Mouse (Mus musculus) right cerebral cortex, postnatal 14 days (tissue): Measurements from ENCODE around the gene Agbl4.

Experiments used
- DNase-seq: peaks from one replicate; pipeline ENCODE4 v3.0.0; 2022

Agbl4 gene

GRCm38 (mm10) chr4:110397618-110398045, at the start of gene Agbl4:
TSS of gene Agbl4 (plus strand) at chr4:110397661.
- DNase-seq, result peak; percentile 76

- DNase-seq, result peak; percentile 6
Observed at GRCm38 (mm10) chr4:110350856-110351177, 46.6 kb upstream of the Agbl4 start.

GRCm38 (mm10) chr4:110351178-110352000, 46.1 kb upstream of the Agbl4 start, which contains the start of gene Elavl4:
TSS of gene Elavl4 (minus strand) at chr4:110351909.
- peak; percentile 77 for DNase-seq

- DNase-seq, result no peak
Observed at GRCm38 (mm10) chr4:110352001-110352369, 45.5 kb upstream of the Agbl4 start.

- DNase-seq, result no peak
Observed at GRCm38 (mm10) chr4:110360568-110360967, 36.9 kb upstream of the Agbl4 start.

- no peak for DNase-seq
Observed at GRCm38 (mm10) chr4:110396221-110396620, 1.2 kb upstream of the Agbl4 start.

- DNase-seq, result no peak
Observed at GRCm38 (mm10) chr4:110420306-110420705, 22.8 kb downstream of the Agbl4 start.

GRCm38 (mm10) chr4:110427653-110428052, 30.2 kb downstream of the Agbl4 start:
- no peak for DNase-seq

GRCm38 (mm10) chr4:110494371-110494770, 96.9 kb downstream of the Agbl4 start:
- no peak for DNase-seq

- DNase-seq, result no peak
Observed at GRCm38 (mm10) chr4:110529804-110530203, 132.3 kb downstream of the Agbl4 start.

GRCm38 (mm10) chr4:110549223-110549622, 151.8 kb downstream of the Agbl4 start:
- no peak for DNase-seq

- DNase-seq, result no peak
Observed at GRCm38 (mm10) chr4:110597726-110598283, 200.3 kb downstream of the Agbl4 start.

- no peak for DNase-seq
Observed at GRCm38 (mm10) chr4:110641417-110641816, 244.0 kb downstream of the Agbl4 start.

GRCm38 (mm10) chr4:110662940-110663339, 265.5 kb downstream of the Agbl4 start:
- no peak for DNase-seq

GRCm38 (mm10) chr4:110674121-110674520, 276.7 kb downstream of the Agbl4 start:
- no peak for DNase-seq

- DNase-seq, result no peak
Observed at GRCm38 (mm10) chr4:110735141-110735540, 337.7 kb downstream of the Agbl4 start.

- DNase-seq, result no peak
Observed at GRCm38 (mm10) chr4:110757941-110758340, 360.5 kb downstream of the Agbl4 start.

GRCm38 (mm10) chr4:110788596-110788995, 391.1 kb downstream of the Agbl4 start:
- no peak for DNase-seq

- DNase-seq, result peak; percentile 73
Observed at GRCm38 (mm10) chr4:110799902-110800301, 402.4 kb downstream of the Agbl4 start.

- no peak for DNase-seq
Observed at GRCm38 (mm10) chr4:110810947-110811346, 413.5 kb downstream of the Agbl4 start.

- no peak for DNase-seq
Observed at GRCm38 (mm10) chr4:110832776-110833175, 435.3 kb downstream of the Agbl4 start.

GRCm38 (mm10) chr4:110879719-110880443, 482.4 kb downstream of the Agbl4 start:
- no peak for DNase-seq

- peak; percentile 41 for DNase-seq
Observed at GRCm38 (mm10) chr4:110916061-110916460, 518.6 kb downstream of the Agbl4 start.

- DNase-seq, result peak; percentile 45
Observed at GRCm38 (mm10) chr4:110916565-110916964, 519.1 kb downstream of the Agbl4 start.
